Mouse (Mus musculus) heart, postnatal 0 days (tissue): Measurements from ENCODE around the gene Adam33. TPM values are rescaled to one million over a fixed set of nuclear protein-coding genes. Genes with fewer than 3 reads are reported as not detected.
A peak's percentile ranks its signal among the peaks of the same experiment; 100 is the strongest.
"Not testable (repeated sequence)": the region's sequence is repeated elsewhere in the genome, so short reads cannot be mapped to it uniquely, and the experiment has no call there.

Experiments
- ATAC-seq: fragments of 200-750 bp; cut with Nextera tagmentation; 2 replicates; pipeline ENCODE4 v1.8.0; 2017; ENCODE audit warnings: low read depth, moderate number of reproducible peaks, moderate library complexity; ENCODE audit not compliant: insufficient read depth
- DNase-seq: peaks from one replicate; pipeline ENCODE4 v3.0.0-alpha.2; 2016; ENCODE audit warnings: low spot score
- H3K27ac ChIP-seq: fragments of 300-500 bp; sonication (generic); 2 replicates; pipeline ENCODE4 v1.5.1; 2014; ENCODE audit warnings: low read depth, mild to moderate bottlenecking
- H3K27me3 ChIP-seq: fragments of 300-500 bp; sonication (generic); 2 replicates; pipeline ENCODE4 v1.6.1; 2014; ENCODE audit warnings: low read length, mixed read lengths; ENCODE audit not compliant: control insufficient read depth, insufficient read depth
- H3K36me3 ChIP-seq: fragments of 300-500 bp; sonication (generic); replicated peaks from 2 replicates; pipeline ENCODE4 v1.6.1; 2014; ENCODE audit warnings: low read length, mixed read lengths; ENCODE audit not compliant: control insufficient read depth, insufficient read depth
- H3K4me1 ChIP-seq: fragments of 300-500 bp; sonication (generic); 2 replicates; pipeline ENCODE4 v1.6.1; 2014; ENCODE audit warnings: antibody characterized with exemption; ENCODE audit not compliant: control insufficient read depth, insufficient read depth
- H3K4me2 ChIP-seq: fragments of 300-500 bp; sonication (generic); 2 replicates; pipeline ENCODE4 v1.6.1; 2014; ENCODE audit warnings: low read depth, mild to moderate bottlenecking, low read length, moderate library complexity
- H3K4me3 ChIP-seq: fragments of 300-500 bp; sonication (generic); 2 replicates; pipeline ENCODE4 v1.5.1; 2014; ENCODE audit warnings: low read depth, low read length
- H3K9ac ChIP-seq: fragments of 300-500 bp; sonication (generic); replicated peaks from 2 replicates; pipeline ENCODE4 v1.6.1; 2014; ENCODE audit warnings: low read depth, low read length, mixed read lengths
- H3K9me3 ChIP-seq: fragments of 300-500 bp; sonication (generic); replicated peaks from 2 replicates; pipeline ENCODE4 v1.6.1; 2016; ENCODE audit warnings: low read length; ENCODE audit not compliant: control insufficient read depth
- CTCF ChIP-seq: IDR thresholded peaks from 2 replicates; pipeline ENCODE4 v1.5.1; 2016; ENCODE audit warnings: antibody characterized with exemption, control low read depth, low read depth
- EP300 ChIP-seq: IDR thresholded peaks from 2 replicates; pipeline ENCODE4 v1.6.1; 2016; ENCODE audit warnings: antibody characterized with exemption, low read depth
- WGBS: fragments of 180-500 bp; shearing (Covaris S2); extraction: QIAGEN DNeasy Blood & Tissue Kit; methylation state at CpG from one replicate; pipeline ENCODE4 v1.1.7; 2014; 5-methylcytosine and 5-hydroxymethylcytosine counted together
- polyA plus RNA-seq: library from polyadenylated mRNA; unstranded; fragments of >200 nt; fragmentation: Nextera tagmentation; extraction: Ambion mirVana; gene quantifications from 2 replicates; pipeline ENCODE4 v1.2.1, GENCODE M21; 2015
- total RNA-seq: library from RNA; depleted of rRNA; stranded (reverse); fragments of >200 nt; gene quantifications from 2 replicates; pipeline ENCODE4 v1.2.3, GENCODE M21; 2014; ENCODE audit warnings: low replicate concordance; rRNA removed

The Adam33 gene
- total RNA-seq (9.4 and 10.3 TPM in 2 replicates), polyA plus RNA-seq (4.8 and 5.2 TPM in 2 replicates)

DNA sequence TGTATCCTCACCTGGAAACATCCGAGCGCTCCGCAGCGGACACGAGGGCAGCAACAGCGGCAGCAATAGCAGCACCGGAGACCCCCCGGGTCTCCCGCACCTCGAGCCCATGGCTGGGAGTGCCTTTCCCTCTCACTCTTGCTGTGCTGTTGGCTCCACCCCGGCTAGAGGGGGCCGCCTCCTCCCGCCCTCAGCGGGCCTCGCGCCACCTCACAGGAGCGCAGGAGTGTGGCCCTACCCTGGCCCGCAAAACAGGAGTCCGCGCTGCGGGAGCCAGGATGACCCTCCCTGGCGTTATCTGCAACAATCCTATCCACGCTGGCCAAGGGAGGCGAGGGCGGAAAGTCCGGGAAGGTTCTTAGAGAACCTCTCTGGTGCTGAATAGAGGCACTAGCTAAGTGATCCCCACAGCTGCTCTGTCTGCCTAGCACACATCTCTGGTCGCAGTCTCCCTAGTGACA, at the start of gene Adam33:
Adam33 (minus strand) TSS at position 411 of the 461 bp plus-strand sequence.
- H3K36me3 ChIP-seq, result no peaks in the 10 kb centered on the region
- ATAC-seq (no peak), DNase-seq (no peak)
- H3K9ac ChIP-seq, result 0 out of 2 replicates have a peak within 1 kb of the TSS, but pooled peaks have one; percentile 1
- H3K4me1 ChIP-seq, result peaks cover 36% of the 10 kb centered on the region
- peak within 1 kb of the TSS; percentile 54 for H3K4me2 ChIP-seq
- peaks cover 24% of the 10 kb centered on the region; the same call in 1 of the 2 replicates for H3K27me3 ChIP-seq
- H3K4me3 ChIP-seq, result peak within 1 kb of the TSS; percentile 36
- WGBS, result 4% methylated on average over 22 of the region's 27 CpGs
- TF ChIP-seq CTCF (no peak), EP300 (no peak)
- H3K9me3 ChIP-seq, result no peaks in the 10 kb centered on the region
- H3K27ac ChIP-seq, result no peak within 1 kb of the TSS

DNA sequence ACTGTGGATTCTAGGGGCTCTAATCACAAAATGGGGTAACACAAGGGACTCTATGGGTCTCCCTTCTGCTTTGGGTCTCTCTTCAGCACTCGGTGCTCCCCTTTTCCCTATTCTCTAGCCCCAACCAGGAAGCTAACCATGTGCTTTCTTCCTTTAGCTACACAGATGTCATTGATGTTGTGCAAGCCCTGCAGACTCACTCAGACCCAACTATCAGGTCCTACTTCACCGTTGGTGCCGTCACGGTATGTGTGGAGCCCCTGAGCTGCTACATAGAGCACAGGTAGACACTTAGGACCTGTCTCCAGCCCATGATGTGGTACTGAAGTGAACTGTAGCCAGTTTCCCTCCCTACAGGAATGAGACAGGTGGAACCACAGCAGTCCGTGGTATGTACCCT, 42.4 kb upstream of the Adam33 start:
- Histone ChIP-seq H3K4me3 (no peak overlapping the region), H3K4me2 (no peak overlapping the region), H3K4me1 (peaks cover 14% of the 10 kb centered on the region), H3K27me3 (no peaks in the 10 kb centered on the region), H3K9me3 (no peaks in the 10 kb centered on the region), H3K9ac (no peak overlapping the region), H3K36me3 (no peaks in the 10 kb centered on the region), H3K27ac (no peak overlapping the region)
- DNase-seq (no peak), ATAC-seq (no peak)
- 85% methylated on average over 5 of the region's 5 CpGs for WGBS
- TF ChIP-seq EP300, result no peak
- TF ChIP-seq CTCF, result no peak

DNA sequence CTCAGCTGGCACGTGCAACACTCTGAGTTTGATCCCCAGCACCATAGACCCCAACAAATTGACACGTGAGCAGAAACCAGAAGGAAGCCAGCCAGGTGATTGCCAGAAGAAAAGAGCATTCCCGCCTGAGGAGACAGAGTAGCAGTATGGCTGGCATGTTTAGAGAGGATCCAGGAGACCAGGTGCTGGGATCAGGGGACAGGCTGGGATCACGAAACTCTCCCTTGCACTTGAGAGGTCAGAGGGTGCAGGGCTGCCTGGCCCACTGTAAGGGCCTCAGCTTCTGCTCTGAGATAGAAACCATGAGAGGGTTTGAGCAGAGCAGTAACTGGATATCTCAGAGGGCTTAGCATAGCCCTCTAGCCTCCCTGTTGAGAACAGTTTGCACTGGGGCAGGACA, 41.4 kb upstream of the Adam33 start:
- not testable (repeated sequence) for H3K27me3 ChIP-seq, DNase-seq

DNA sequence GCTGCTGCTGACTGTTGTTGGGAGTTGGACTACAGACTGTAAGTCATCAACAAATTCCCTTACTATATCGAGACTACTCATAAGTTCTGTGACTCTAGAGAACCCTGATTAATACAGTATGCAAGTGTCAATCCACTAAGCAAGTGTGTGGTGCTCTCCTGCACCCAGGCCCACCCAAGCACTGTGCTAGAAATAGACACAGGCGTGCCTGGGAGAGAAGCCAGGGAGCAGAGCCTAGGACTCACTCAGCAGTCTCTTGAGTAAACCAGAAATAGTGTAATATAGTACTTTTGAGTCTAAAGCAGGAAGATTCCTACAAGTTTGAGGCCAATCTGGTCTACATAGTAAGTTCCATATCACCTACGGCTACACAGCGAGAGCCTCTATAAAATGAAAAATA, 40.4 kb upstream of the Adam33 start:
- TF ChIP-seq EP300 (no peak), CTCF (no peak)
- H3K36me3 ChIP-seq, result no peaks in the 10 kb centered on the region
- ATAC-seq (peak; percentile 75), DNase-seq (peak; percentile 39)
- no peaks in the 10 kb centered on the region for H3K9me3 ChIP-seq
- no peak overlapping the region for H3K4me3 ChIP-seq
- H3K27ac ChIP-seq, result peak overlapping the region; percentile 38; the same call in 1 of the 2 replicates
- peaks cover 14% of the 10 kb centered on the region for H3K4me1 ChIP-seq
- no peak overlapping the region for H3K9ac ChIP-seq
- no peak overlapping the region for H3K4me2 ChIP-seq
- 44% methylated on average over 4 of the region's 4 CpGs for WGBS
- H3K27me3 ChIP-seq, result no peaks in the 10 kb centered on the region

More for the DNA sequence above, 41.4 kb upstream of the Adam33 start:
- not testable (repeated sequence) for H3K4me3 ChIP-seq, ATAC-seq, H3K4me2 ChIP-seq, H3K27ac ChIP-seq, H3K9me3 ChIP-seq, H3K36me3 ChIP-seq, H3K9ac ChIP-seq
- 85% methylated on average over 4 of the region's 4 CpGs for WGBS
- H3K4me1 ChIP-seq, result peaks cover 14% of the 10 kb centered on the region

DNA sequence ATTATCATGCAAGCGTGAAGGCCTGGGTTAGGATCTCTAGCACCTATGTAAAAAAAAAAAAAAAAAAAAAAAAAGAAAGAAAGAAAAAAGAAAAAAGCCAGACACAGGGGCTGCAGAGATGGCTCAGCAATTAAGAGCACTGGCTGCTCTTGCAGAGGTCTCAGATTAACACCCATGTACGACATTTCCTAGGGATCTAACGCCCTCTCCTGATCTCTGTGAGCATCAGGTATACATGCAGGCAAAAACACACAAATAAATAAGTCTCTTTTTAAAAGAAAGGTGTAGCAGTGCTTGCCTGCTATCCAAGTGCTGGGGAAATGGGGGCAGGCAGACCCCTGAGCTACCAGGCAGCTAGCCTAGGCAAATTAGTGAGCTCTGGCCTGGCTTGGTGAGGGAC, 37.9 kb upstream of the Adam33 start:
- 69% methylated on average over 3 of the region's 3 CpGs for WGBS
- H3K4me3 ChIP-seq, result no peak overlapping the region
- DNase-seq (no peak), ATAC-seq (no peak)
- no peaks in the 10 kb centered on the region for H3K36me3 ChIP-seq
- TF ChIP-seq EP300 (no peak), CTCF (no peak)
- no peak overlapping the region for H3K9ac ChIP-seq
- H3K4me1 ChIP-seq, result peaks cover 18% of the 10 kb centered on the region
- no peak overlapping the region for H3K27ac ChIP-seq
- no peak overlapping the region for H3K4me2 ChIP-seq
- no peaks in the 10 kb centered on the region for H3K9me3 ChIP-seq
- H3K27me3 ChIP-seq, result no peaks in the 10 kb centered on the region

DNA sequence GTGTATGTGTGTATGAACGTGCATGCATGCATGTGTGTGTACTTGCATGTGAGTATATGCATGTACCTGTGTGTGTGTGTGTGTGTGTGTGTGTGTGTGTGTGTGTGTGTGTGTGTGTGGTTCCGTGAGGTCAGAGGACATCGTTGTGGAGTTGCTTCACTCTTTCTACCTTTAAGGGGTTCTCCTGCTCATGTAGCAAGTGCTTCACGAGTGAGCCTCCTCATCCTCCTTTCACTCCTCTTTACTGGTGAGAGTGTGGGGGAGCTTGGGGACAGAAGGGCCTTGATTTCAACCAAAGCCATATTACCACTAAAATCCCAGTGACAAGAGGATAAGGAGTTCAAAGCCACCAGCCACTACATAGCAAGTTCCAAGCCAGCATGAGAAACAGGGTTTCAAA, 33.5 kb upstream of the Adam33 start:
- no peaks in the 10 kb centered on the region for H3K36me3 ChIP-seq
- DNase-seq, result no peak
- H3K4me1 ChIP-seq, result peaks cover 7% of the 10 kb centered on the region; the same call in 1 of the 2 replicates
- no peak overlapping the region for H3K4me2 ChIP-seq
- no peak overlapping the region for H3K4me3 ChIP-seq
- 79% methylated on average over 4 of the region's 4 CpGs for WGBS
- H3K9ac ChIP-seq, result no peak overlapping the region
- no peak for TF ChIP-seq CTCF
- no peak for TF ChIP-seq EP300
- H3K27ac ChIP-seq, result peak overlapping the region; percentile 70
- H3K9me3 ChIP-seq, result no peaks in the 10 kb centered on the region
- ATAC-seq, result no peak
- no peaks in the 10 kb centered on the region for H3K27me3 ChIP-seq
